Mouse (Mus musculus): ENCODE results near the gene Tmem145. TPM values are rescaled to one million over a fixed set of nuclear protein-coding genes. Genes with fewer than 3 reads are reported as not detected.
"Not testable (repeated sequence)": the region's sequence is repeated elsewhere in the genome, so short reads cannot be mapped to it uniquely, and the experiment has no call there.

Gene Tmem145
- polyA plus RNA-seq (2012; rRNA removed), result 163 and 167 TPM in 2 replicates

DNA sequence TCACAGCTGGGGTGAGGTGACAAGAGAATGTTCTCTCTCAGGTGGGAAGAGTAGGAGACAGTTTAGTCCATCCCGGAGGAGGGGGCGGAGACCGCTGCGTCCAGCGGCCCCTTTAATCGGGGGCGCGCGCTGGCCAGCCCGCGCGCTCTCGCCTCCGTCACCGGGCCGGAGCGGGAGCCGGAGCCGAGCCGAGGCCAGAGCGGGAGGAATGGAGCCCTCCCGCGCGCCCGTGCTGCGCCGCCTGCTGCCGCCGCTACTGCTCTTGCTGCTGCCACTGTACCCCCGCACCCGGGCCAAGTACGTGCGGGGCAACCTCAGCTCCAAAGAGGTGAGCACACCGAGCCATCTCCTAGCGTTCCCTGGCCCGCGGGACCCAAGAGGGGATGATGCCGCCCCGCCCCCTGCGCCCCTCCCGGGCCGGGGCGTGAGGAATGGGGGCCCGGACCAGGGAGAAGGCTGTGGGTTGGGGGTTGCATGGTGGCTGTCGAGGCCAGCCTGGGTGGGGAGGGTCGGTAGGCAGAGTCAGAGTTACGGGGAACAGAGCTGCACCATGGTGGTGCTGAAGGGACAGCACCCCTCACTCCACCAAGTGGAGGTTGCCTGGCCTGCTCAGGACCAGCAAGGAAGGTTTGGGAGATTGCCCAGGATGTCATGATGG lies at the start of gene Tmem145:
TSS of gene Tmem145 (plus strand) at position 151 of the 658 bp plus-strand sequence.
- peak; percentile 74 for DNase-seq (ENCODE audit: low read depth)
- TF ChIP-seq CTCF (IDR thresholded peaks at IDR 0.05; ENCODE audit: borderline replicate concordance, extremely low read depth, insufficient read depth, insufficient read length) (no peak), POLR2A (IDR thresholded peaks at IDR 0.05; ENCODE audit: borderline replicate concordance, extremely low read depth, insufficient read depth, insufficient read length, poor library complexity, severe bottlenecking) (peak; percentile 79)

DNA sequence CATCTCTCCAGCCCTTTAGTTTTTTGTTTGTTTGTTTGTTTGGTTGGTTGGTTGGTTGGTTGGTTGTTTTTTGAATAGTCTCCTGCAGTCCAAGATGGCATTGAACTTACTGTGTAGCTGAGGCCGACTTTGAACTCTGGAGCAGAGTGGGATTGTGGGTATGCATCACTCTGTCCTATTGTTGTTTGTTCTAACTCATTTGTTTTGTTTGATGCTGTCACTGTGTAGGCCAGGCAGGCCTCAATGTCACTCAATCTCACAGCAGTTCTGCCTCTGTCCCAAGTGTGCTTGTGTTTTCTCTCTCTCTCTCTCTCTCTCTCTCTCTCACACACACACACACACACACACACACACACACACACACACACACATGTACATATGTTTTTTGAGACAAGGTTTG lies 44.0 kb upstream of the Tmem145 start:
- no peak for DNase-seq (ENCODE audit: low read depth)
- no peak for TF ChIP-seq CTCF (IDR thresholded peaks at IDR 0.05; ENCODE audit: borderline replicate concordance, extremely low read depth, insufficient read depth, insufficient read length)
- TF ChIP-seq POLR2A (IDR thresholded peaks at IDR 0.05; ENCODE audit: borderline replicate concordance, extremely low read depth, insufficient read depth, insufficient read length, poor library complexity, severe bottlenecking), result no peak

- TF ChIP-seq POLR2A (IDR thresholded peaks at IDR 0.05; ENCODE audit: borderline replicate concordance, extremely low read depth, insufficient read depth, insufficient read length, poor library complexity, severe bottlenecking) (no peak), CTCF (IDR thresholded peaks at IDR 0.05; ENCODE audit: borderline replicate concordance, extremely low read depth, insufficient read depth, insufficient read length) (no peak)
- DNase-seq (ENCODE audit: low read depth), result no peak
Measured at GRCm38 (mm10) chr7:25263968-25264870, 41.7 kb upstream of the Tmem145 start.

DNA sequence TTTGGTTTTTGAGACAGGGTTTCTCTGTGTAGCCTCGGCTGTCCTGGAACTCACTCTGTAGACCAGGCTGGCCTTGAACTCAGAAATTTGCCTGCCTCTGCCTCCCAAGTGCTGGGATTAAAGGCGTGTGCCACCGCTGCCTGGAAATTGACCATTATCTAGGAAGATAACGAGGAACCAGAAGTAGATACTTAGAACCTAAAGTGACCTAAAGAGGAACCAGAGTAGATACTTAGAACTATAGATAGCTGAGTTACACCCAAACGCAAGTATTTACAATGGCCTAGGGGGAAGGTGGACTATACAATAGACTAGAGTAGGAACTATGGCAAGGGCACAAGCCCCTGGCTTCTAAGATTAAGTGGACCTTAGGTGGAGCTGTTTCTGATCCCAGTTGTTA lies 40.2 kb upstream of the Tmem145 start:
- DNase-seq (ENCODE audit: low read depth), result not testable (repeated sequence)

GRCm38 (mm10) chr7:25266180-25266962 lies 39.5 kb upstream of the Tmem145 start:
- TF ChIP-seq CTCF (IDR thresholded peaks at IDR 0.05; ENCODE audit: borderline replicate concordance, extremely low read depth, insufficient read depth, insufficient read length) (no peak), POLR2A (IDR thresholded peaks at IDR 0.05; ENCODE audit: borderline replicate concordance, extremely low read depth, insufficient read depth, insufficient read length, poor library complexity, severe bottlenecking) (no peak)
- DNase-seq (ENCODE audit: low read depth), result no peak

- DNase-seq (ENCODE audit: low read depth), result peak; percentile 99
- TF ChIP-seq POLR2A (IDR thresholded peaks at IDR 0.05; ENCODE audit: borderline replicate concordance, extremely low read depth, insufficient read depth, insufficient read length, poor library complexity, severe bottlenecking), result no peak
- TF ChIP-seq CTCF (IDR thresholded peaks at IDR 0.05; ENCODE audit: borderline replicate concordance, extremely low read depth, insufficient read depth, insufficient read length), result 0 out of 2 replicates have a peak, but pooled peaks have one; percentile 3
Measured at GRCm38 (mm10) chr7:25267301-25267750, 38.6 kb upstream of the Tmem145 start, which contains the start of gene Cic. TSS of gene Cic (plus strand) at chr7:25267704.

DNA sequence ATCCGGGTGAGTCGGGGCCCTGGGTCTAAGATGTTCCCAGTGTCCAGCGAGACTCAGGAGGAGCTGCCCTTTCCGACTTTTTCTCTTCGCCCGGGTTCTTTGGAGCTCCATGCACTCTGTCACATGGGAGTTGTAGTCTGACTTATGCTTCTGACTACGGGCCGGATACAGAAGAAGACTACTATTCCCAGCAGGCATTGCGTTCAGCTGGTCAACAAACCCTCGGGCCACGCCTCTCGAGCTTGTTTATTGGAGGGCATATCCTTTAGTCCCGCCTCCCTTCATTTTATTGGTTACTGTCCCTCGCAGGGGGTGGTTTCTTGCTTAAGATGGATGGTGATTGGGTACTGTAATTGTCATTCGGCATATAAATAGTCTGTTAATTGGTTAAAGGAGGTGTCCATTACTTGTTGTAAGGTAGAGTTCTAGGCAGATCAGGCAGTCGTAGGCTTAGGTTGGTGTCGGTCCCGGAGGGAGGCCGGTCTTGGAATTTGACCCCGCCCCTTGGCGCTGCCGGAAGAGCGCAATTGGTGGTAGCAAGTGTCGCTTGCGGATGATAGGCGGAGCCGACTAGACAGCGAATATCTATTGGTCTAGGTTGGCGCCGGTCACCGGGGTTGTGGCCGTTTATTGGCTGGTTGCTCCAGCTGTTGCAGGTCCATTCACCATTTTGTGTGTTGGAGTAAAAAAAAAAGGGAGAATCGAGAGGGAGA lies 38.0 kb upstream of the Tmem145 start:
- TF ChIP-seq CTCF (IDR thresholded peaks at IDR 0.05; ENCODE audit: borderline replicate concordance, extremely low read depth, insufficient read depth, insufficient read length), result no peak
- no peak for TF ChIP-seq POLR2A (IDR thresholded peaks at IDR 0.05; ENCODE audit: borderline replicate concordance, extremely low read depth, insufficient read depth, insufficient read length, poor library complexity, severe bottlenecking)
- peak; percentile 100 for DNase-seq (ENCODE audit: low read depth)

DNA sequence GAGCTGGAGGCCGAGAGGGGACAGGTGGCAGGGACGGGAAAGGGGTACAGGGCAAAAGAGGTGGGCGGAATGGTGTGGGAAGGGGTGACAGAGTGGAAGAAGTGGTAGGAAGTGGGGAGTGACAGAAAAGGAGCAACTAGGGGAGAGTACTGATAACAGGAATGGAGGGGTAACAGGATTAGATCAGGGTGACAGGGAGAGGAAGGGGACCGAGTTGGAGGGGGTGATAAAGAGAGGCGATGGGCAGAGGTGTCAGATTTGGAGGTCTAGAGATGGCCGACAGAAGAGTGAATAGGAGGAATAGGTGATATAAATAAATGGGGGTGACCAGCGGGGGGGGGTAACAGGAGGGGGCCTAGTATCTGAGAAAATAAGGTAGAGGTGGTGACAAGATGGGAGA lies 37.3 kb upstream of the Tmem145 start:
- DNase-seq (ENCODE audit: low read depth), result no peak
- TF ChIP-seq CTCF (IDR thresholded peaks at IDR 0.05; ENCODE audit: borderline replicate concordance, extremely low read depth, insufficient read depth, insufficient read length) (no peak), POLR2A (IDR thresholded peaks at IDR 0.05; ENCODE audit: borderline replicate concordance, extremely low read depth, insufficient read depth, insufficient read length, poor library complexity, severe bottlenecking) (no peak)

DNA sequence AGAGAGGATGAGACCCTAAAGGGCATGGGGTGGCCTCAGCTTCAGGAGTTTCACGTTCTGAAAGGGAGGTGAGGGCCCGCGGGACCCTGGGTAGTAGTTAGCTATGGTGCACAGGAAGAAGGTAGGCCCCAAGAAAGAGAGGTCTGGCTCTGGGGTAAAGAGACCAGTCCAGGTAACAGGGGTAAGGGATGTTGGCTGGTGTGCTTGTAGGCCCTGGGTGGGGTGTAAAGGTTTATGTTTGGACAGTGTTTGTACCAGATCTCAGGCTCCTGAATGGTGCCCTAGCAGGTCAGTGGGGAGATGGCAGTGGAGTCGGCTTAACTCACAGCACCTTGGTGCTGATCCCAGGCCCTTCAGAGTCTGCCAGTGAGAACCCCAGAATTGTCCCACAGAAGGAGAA lies 36.9 kb upstream of the Tmem145 start:
- no peak for TF ChIP-seq CTCF (IDR thresholded peaks at IDR 0.05; ENCODE audit: borderline replicate concordance, extremely low read depth, insufficient read depth, insufficient read length)
- TF ChIP-seq POLR2A (IDR thresholded peaks at IDR 0.05; ENCODE audit: borderline replicate concordance, extremely low read depth, insufficient read depth, insufficient read length, poor library complexity, severe bottlenecking), result no peak

GRCm38 (mm10) chr7:25269545-25270271 lies 36.2 kb upstream of the Tmem145 start:
- TF ChIP-seq CTCF (IDR thresholded peaks at IDR 0.05; ENCODE audit: borderline replicate concordance, extremely low read depth, insufficient read depth, insufficient read length) (no peak), POLR2A (IDR thresholded peaks at IDR 0.05; ENCODE audit: borderline replicate concordance, extremely low read depth, insufficient read depth, insufficient read length, poor library complexity, severe bottlenecking) (no peak)
- no peak for DNase-seq (ENCODE audit: low read depth)

More for the DNA sequence above, 36.9 kb upstream of the Tmem145 start:
- no peak for DNase-seq (ENCODE audit: low read depth)

Measured in brain, embryonic 14.5 days (tissue).